Mouse (Mus musculus): ENCODE measurements around the gene Adh5. TPM values are rescaled to one million over a fixed set of nuclear protein-coding genes. Genes with fewer than 3 reads are reported as not detected.
A peak's percentile ranks its signal among the peaks of the same experiment; 100 is the strongest.
"Not testable (repeated sequence)": the region's sequence is repeated elsewhere in the genome, so short reads cannot be mapped to it uniquely, and the experiment has no call there.

The Adh5 gene
- polyA plus RNA-seq, 3 experiments from 2014 or later = 113 to 118 (median 116) TPM

- no peak for ATAC-seq
Observed at GRCm38 (mm10) chr3:138460260-138460659, 17.4 kb downstream of the Adh5 start.

DNA sequence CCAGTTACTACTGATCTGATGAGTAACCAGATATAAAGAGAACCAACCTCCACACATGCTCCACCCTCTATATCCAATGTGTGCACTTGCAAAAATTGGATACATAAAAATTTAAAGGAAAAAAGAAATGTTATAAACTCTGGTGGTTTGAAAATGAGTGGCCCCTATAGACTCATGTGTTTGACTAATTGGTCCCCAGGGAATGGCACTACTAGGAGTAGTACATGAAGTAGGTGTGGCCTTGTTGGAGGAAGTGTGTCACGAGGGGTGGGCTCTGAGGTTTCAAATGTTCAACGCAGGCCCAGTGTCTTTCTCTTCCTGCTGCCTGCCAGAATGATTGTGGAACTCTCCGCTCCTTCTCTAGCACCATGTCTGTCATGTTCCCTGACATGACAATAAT, 18.9 kb downstream of the Adh5 start:
- ATAC-seq = no peak

- peak; percentile 80 for ATAC-seq
Observed at GRCm38 (mm10) chr3:138463137-138463536, 20.2 kb downstream of the Adh5 start.

- ATAC-seq = no peak
Observed at GRCm38 (mm10) chr3:138463807-138464206, 20.9 kb downstream of the Adh5 start.

- no peak for ATAC-seq
Observed at GRCm38 (mm10) chr3:138464573-138465147, 21.8 kb downstream of the Adh5 start.

- ATAC-seq = not testable (repeated sequence)
Observed at GRCm38 (mm10) chr3:138466656-138467055, 23.8 kb downstream of the Adh5 start.

DNA sequence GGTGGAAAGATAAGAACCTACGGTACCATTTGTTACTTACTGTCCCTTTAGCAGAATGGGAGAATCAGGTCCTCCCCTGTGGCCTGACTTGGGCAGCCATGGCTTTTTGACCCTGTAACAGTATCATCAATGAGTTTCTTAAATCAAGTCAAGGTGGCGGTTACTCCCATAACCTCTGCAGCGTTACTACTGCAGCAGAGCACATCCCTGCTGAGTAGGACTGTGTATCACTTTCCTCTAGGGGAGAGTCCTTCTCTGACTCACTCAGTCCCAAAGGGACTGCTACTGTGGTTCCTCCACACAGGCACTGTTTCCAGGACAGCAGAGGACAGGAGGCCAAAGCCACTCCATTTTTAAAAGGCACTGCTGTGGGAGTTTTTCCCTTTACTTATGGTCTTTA, 28.2 kb downstream of the Adh5 start:
- ATAC-seq = no peak

DNA sequence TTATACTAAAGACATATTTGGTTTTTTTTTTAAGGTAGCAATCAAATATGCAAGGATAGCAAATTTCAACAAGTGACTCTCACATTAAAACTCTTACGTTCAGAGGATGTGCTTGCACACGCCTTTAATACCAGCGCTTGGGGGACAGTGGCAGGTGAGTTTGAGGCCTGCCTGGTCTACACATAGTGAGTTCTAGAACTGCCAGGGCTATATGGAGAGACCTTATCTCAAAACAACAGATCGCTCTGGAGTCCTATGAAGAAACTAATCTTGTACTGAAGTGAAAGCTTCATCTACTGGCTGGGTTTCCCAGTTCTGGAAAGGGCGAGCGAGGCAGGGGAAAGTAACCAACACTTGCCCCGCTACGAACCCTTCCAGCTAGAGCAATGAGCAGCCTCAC, 36.6 kb downstream of the Adh5 start:
- ATAC-seq = no peak

GRCm38 (mm10) chr3:138481526-138482284, 38.8 kb downstream of the Adh5 start:
- ATAC-seq = no peak

DNA sequence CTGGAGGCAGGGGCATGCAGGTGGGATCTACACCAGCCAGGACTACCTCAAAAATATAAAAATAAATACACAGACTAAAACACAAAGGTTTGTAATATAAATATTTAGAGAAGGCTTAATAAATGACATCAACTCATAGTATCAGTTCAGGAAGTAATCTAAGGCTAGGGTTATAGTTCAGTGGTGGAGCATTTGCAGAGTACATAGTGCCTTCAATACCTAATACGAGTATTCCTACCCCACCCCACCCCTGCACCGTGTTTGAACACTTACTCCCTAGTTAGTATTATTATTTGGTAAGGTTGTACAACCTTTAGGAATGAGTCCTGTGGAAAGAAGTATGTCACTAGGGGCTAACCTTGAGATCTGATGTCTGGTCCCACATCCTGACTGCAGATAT, 40.3 kb downstream of the Adh5 start:
- no peak for ATAC-seq

GRCm38 (mm10) chr3:138488584-138489326, 45.9 kb downstream of the Adh5 start:
- peak; percentile 58 for ATAC-seq

DNA sequence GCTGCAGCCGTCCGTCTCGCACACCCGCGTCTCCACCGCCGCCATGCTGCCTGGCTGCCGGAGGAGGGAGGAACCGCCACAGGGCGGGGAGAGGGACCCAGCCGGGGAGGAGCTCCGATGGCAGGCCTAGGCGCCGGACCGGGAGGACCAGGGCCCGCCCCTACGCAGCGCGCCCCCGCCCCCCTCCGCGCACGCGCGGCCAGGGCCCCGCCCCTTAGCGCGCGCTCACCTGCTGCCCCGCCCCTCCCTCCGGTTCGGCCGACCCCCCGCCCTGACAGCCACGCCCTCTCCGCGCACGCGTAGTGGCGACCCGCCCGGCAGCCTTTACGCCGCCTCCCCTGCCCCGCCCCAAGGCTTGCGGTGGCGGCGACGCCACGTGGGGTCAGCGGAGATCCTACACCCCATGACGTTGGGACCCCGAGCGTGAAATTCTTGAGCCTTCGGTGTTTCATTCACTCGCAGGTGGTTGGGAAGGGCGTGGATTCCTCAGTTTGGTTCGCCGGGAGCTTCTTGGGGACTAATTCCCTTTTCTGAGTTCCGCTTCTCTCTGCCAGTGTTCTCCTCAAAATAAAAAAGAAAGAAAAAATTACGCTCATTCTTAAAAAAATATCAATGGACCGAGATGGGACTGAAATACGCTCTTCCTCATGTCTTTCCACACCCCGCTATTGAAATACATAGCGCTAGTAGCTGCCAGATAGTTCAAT, 46.6 kb downstream of the Adh5 start, which contains the start of gene Metap1:
Gene Metap1, minus strand, starts transcription at position 189 of the 707 bp plus-strand sequence.
- peak; percentile 89 for ATAC-seq

DNA sequence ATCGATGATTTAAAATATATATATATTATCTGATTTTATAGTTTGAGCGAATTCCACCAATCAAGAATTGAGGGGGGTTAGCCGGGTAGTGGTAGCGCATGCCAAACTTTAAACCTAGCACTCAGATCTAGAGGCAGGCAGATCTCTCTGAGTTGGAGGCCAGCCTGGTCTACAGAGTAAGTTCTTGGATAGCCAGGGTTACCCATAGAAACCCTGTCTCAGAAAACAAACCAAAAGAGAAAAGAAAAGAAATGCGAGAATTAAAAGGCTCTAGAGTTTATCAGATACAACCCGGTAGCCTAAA, 47.1 kb downstream of the Adh5 start:
- no peak for ATAC-seq

DNA sequence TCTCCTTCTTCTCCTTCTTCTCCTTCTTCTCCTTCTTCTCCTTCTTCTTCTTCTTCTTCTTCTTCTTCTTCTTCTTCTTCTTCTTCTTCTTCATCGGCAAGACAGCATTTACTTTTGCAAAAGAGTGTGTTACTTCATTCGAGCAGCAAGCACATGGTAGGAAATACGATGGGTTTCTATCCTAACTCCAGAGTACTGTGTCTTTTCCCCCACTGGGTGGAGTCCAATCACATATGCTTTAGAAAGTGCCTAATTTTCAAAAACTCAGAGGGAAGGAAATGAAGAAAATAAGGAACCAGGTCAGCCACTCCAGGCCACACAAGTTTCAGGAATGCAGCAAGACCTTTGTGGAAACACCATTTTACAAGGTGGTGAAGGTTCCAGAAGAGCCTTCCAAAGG, 50.8 kb downstream of the Adh5 start:
- ATAC-seq = no peak

DNA sequence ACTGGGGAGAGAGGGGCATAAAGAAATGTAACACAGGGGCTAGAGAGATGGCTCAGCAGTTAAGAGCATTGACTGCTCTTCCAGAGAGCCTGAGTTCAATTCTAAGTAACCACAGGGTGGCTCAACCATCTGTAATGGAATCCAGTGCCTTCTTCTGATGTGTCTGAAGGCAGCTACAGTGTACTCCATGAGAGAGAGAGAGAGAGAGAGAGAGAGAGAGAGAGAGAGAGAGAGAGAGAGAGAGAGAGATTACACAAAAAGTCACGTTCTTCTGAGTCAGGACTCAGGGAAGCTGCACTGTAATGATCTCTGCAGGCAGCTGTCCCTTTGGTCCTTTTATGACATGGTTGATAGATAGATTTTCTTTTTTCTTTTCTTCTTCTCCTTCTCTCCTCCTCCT, 51.7 kb downstream of the Adh5 start:
- ATAC-seq = no peak

DNA sequence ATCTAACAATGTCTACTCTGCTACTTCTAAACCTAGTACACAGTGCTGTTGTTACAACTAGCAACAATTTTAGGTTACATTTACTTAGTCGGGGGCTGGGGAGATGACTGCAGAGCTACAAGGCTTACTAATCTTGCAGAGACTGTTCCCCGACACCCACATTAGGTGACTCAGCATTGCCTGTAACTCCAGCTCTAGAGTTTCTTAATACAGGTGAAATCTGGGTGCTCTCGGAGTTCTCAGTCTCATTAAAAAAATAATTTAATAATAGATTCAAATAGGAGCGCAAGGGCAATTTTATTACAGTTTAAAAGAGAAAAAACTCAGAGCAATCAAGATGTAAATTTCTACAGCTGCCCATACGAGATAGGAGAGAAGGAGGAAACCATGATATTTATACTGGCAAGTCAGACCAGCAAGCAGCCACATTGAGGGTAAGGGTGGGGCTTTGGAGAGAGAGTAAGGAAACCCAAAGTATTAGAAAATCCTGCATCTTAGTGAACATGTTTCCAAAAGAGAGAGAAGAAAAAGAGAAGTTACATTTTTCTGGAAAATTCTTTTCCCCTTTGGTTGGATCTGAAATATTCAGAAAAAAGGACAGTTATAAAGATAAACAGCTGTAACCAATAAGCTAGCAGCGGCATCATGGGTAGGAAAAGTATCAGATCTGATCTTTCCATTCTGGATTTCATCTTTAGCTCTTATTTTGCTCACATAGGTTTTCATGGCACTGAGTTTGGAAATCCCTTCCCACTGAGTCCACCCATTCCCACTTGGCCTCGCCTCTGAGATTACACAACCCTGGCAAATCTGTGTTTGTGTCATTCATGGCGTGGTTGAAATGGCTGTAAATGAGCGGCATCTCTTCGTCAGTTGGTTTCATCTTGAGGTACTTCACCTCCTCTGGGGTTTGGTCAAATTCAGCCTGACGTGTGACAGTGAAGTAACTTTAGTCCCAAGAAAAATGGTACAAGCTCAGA, 52.6 kb downstream of the Adh5 start:
- no peak for ATAC-seq

DNA sequence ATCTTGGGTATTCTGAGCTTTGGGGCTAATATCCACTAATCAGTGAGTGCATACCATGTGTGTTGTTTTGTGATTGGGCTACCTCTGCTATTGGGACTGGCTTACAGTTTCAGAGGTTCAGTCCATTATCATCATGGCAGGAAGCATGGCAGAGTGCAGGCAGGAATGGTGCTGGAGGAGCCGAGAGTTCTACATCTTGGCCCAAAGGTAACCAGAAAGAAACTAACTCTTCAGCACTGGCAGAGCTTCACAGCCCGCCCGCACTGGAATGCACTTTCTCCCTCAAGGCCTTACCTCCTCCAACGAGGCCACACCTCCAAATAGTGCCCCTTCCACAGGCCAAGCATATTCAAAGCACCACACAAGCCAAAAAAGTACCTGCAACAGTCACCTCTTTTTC, 55.8 kb downstream of the Adh5 start:
- ATAC-seq = no peak

GRCm38 (mm10) chr3:138499854-138500740, 57.2 kb downstream of the Adh5 start:
- no peak for ATAC-seq

DNA sequence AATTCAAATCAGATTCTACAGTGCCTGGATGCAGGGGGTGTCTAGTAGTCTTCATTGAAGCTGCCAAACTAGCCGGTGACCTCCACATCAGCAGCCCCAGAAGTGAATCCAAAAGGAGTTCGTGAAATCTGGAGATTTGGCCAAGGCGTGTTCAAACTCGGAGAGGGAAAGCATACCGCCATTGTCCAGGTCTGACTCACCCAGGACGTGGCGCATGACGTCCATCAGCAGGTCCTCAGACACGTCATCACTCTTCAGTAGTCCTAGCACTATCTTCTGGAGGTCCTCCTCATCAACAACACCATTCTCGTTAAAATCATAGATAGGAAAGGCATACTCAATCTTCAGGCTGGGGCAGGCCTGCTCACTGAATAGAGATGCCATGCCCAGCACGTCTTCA, 60.9 kb downstream of the Adh5 start:
- no peak for ATAC-seq

All from inflammation-experienced regulatory T-cells, adult 6 months (primary cell).